Mouse (Mus musculus) ovary, postnatal 14 days (tissue): Measurements from ENCODE around the gene Zdhhc1.
A peak's percentile ranks its signal among the peaks of the same experiment; 100 is the strongest.

Experiments
- DNase-seq: peaks from one replicate; pipeline ENCODE4 v3.0.0; 2022; ENCODE audit warnings: low spot score

Gene Zdhhc1

DNA sequence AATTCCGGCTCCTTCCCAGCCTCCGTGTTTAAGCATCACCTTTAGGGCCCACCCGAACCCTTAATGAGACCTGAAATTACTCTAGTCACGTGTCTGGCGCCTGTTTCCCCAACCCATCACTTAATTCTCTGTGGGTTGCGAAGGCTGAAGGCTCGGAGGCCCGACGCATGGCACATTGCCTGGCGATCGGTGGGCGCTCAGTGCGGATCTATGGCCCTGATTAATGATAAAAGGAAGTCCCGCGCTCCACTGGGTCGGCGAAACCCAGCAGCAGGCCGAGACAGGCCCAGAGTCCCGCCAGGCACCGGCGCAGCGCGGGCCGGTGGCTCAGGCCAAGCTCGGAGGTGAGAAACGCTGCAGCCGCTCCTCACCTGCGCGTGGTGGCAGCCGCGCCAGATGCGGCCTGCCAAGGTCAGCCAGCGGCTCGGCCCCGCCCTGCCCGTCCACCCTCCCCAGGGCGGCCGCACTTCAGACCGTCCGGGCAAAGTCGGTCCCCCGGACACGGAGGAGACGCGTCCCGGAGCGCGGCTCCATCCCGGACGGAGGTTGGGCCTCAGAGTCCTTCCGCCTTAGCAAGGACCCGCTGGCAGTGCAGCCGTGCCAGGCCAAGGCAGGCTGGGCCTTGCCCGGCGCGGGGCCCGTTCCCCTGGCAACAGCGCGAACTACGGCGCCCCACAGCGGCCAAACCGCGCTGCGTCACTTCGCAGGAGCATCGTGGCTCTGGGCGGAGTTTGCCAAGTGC, at the start of gene Zdhhc1:
Gene Zdhhc1, minus strand, starts transcription at position 464 of the 742 bp plus-strand sequence.
- DNase-seq = peak; percentile 88

DNA sequence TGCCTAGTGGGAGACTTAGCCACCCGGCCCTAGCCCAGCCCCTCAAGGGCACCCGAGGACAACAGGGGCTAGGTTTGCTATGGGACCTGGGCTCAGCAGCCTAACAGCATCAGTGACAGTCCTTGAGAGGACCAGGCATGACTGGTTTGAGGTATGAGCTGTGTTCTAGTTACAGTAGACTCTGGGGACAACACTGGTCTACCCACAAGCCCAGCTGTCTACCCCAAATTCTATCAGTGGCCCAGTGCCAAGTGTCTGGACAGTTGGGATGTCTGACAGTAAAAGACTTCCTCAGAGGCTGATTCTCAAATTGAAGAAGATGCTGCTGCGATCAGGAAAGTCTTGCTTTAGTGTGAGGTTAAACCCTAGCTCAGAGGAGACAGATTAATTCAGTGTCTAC, 48.5 kb upstream of the Zdhhc1 start:
- DNase-seq = no peak

DNA sequence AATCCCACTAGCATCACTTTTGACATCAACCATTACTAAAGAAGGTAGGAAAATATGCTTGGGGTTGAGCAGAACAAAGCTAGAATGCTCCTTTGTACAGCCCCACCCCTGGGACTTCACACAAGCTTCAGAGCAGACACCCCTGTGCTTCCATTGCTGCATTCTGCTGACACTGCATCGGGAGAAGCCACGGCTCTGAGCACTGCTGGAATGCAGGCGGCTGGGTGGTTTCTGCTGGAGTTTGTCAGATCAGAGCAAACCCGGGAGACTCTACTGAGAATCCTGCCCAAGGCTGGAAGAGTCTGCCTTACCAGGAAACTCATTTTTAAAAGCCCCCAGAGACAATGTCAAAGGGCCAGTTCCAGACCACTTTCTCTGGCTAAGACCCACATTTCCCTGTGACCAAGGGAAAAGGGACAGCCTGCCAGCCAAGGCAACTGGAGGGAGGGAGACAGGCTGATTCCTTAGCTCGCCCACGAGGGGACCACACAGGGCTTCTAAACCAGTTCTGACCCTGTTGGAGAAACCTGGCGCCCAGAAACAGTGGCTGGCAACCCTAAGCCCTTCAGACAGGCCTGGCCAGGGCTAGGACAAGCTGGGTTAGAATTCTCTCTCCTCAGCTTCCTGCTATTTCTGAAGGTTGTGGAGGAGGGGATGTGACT, 48.0 kb upstream of the Zdhhc1 start:
- no peak for DNase-seq

DNA sequence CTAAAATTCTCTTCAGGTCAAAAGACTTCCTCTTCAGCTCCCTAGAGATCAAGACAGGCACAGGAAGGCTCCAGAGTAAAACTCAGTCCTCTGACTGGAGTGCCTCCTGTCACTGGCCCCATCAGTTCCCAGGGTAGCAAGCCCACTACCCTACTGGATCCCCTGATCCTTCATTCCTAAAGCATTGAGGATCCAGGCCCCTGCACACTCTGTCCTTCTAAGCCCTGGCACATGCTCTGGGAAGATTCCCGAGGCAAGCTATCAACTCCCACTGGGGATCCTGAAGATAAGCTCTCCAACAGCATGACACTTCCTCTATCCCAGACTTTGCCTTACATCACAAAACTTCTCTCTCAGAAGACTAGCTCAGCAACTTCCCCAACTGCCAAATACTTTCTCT, 47.0 kb upstream of the Zdhhc1 start:
- DNase-seq = no peak

DNA sequence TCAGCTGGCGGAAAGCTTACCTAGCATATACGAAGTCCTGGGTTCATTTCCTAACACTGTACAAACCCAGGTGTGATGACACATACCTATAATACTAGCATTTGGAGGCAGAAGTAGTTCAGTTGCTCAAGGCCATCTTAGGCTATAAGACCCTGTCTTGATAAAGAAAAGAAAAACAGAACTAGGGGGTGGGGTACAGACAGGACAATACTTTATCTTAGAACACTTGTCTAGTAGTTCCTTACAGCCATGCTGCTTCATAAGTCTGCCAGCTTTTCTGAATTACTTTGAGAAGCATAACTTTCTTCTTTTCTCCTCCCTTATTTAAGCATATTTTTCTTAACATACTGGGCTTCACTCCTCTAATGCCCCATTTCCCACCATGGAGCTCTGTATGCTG, 46.1 kb upstream of the Zdhhc1 start:
- no peak for DNase-seq

DNA sequence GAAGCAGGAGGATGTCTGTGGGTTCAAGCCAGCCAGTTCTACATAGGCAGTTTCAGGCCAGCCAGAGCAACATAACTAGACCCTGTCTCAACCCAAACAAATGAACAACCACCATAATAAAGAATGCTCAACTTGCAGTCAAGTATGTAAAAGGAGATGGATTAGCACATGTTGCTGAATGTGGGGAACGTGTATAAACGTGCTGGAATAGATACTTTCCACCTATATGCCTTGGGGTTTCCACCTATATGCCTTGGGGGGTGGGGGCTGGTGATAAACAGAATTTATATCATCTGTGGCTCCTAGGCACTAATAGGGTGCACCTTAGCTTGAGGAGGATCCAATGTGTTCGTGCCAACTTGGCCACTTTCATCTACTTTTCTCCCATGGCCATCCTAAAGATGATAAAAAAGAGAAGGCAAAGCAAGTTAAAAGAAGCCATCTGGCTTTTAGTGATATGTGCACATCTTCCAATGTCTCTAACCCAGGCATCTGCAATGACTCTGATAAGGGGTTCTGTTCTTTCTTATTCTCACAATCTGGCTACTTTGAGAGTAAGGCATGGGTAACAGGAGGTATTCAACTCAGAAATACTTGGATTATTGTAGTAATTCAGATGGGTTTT, 45.4 kb upstream of the Zdhhc1 start:
- no peak for DNase-seq

DNA sequence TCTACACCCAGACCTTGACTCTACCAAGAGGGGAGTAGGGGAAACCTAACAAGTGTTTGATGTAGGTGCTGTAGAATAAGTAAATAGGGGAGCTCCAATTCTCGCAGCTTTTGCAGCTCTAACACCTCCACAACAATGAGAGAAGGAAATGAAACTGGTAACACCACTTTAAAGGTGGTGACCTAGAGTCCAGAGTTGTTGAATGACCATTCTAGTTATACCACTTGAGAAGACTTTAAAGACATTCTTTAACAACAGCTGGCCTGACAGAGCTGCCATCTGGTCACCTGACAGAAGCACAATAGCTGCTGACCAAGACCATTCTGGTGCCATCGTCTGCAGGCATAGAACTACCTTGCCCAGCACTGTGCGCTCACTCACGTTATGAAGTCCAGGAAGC, 42.2 kb upstream of the Zdhhc1 start:
- no peak for DNase-seq

DNA sequence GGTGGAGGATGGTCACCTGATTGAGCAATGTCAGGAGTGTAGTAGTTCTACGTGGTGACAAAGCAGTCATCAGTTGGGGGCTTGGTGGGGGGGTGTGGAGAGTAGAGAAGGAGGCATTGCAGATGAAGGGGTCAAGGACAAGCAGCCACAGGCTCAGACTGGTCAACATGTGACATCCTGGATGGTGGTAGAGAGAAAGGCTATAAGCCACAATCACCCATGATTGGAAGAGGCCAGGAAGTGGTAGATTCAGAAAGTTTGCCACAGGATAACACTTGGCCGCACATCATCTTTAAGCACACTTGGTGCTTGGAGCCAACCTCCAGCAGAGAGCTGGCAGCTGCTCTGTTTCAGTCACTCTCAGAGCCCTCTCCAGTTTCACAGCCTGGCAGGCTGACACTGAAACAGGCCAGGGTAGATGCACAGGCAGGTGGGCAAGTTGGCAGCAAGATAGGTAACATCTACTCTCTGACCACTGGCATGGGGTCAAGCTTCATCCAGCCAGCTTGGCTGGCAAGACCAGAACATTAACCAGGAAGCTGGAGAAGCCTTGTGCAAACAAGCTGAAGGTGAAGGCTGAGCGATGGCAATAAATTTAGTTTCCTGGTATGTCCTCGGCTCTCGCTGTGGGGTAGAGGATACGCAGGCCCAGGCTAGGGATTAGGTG, 40.4 kb upstream of the Zdhhc1 start:
- DNase-seq = no peak

DNA sequence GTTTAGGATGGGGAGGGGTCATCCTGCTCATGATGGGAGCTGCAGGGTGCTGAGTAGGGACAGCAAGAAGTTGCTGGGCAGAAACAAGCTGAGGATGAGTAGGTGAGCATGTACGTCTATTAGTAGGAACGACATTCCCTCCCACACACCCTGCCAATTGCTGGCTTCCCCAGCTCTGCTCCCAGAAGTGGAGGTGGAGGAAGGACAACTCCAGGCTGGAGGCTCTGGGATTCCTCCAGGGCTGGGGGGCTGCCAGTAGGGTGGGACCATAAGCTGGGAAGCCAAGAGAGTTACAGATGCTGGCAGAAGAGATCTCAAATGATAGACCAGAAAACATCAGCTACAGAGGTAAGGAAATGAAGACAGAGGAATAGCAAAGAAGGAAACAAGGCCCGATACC, 39.8 kb upstream of the Zdhhc1 start:
- DNase-seq = no peak

DNA sequence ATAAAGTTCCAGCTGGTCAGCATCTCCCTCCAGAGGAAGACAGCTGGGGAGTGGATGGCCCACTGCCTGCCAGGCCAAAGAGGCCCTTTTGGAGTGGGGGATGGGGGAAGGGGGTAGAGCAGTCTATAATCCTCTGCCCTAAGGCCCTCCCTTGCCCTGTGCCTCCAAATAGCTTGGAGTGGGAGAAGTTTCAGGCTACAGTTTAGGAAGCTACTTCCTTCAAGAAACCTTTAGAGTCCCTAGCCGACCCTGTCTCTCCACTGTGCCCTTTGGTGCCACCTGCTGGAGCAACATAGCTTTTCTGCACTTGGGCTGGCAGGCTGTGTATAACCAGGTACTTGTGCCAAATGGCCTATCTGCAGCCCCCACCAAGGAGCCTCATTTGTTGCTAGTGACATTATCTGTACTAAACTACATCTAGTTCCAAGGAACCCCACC, 37.2 kb upstream of the Zdhhc1 start:
- peak; percentile 78 for DNase-seq

DNA sequence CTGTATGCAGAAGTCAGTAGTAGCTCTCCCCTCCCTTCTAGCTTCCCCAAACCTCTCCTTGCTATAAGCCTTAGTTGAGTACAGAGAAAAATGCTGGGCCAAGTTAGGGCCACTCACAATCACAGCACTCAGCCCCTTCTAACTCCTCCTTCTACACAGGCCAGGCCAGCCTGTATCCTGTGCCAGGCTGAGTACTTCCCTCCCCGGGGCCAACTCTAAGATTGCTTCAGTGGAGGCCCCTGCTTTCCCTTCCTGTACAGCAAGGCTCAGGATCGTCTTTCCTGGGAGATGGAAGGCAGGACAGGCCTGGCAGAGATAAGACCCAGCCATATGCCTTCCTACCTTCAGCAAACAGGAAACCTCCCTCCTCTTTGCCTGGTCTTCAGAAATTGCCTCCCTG, 36.7 kb upstream of the Zdhhc1 start:
- DNase-seq = no peak

DNA sequence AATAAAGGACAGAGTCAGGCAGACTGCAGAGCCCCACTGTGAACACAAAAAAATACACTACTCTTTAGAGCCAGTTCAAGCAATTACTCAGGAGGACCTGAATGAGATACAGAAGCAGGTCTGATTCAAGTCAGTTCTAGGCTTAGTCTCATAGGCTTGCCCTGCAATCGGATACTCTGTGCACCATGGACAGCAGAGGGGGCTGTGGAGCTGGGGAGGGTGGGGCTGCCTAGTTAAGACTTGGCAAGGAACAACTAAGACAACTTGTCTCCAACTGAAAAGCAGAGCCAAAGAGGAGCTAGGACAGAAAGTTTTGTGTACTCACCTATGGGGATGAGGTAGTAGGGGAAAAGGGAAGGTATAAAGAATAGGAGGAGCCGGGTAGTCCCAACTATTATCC, 35.1 kb upstream of the Zdhhc1 start:
- peak; percentile 66 for DNase-seq

DNA sequence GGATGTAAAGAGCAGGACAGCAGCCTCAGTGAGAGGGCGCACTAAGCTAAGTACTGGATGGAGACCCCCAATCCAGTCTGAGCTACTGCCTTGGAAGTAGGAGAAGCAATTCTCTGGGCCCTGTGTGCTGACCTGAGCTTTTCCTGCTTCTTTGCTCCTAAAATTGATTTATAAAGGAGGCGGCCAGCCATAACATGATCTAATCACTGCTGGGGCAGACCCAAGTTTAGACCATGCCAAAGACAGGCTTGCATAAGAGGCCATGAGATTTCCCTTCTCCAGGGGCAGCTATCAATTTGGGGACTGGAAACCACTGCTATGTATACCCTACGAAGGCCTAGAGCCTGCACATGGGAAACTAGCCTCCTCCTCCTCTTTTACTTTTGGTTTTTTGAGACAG, 32.6 kb upstream of the Zdhhc1 start:
- DNase-seq = peak; percentile 60

DNA sequence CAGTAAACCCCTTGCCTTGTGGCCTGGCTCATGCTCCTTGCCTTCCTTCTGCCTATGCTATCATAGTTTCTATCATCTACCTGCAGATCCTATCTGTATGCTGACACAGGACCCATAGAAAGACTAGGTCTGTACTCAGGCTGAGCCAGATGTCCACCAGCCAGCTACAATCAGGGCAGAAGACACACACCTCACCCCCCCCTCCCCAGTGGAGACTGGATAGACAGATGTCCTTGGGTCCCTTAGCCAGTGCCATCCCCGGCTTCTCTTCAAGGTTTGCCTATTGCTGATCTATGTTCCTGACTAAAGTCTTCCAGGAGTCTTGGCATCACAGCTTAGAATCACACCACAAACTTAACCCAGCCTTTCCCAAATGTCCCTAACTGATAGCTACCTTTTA, 31.5 kb upstream of the Zdhhc1 start:
- no peak for DNase-seq

DNA sequence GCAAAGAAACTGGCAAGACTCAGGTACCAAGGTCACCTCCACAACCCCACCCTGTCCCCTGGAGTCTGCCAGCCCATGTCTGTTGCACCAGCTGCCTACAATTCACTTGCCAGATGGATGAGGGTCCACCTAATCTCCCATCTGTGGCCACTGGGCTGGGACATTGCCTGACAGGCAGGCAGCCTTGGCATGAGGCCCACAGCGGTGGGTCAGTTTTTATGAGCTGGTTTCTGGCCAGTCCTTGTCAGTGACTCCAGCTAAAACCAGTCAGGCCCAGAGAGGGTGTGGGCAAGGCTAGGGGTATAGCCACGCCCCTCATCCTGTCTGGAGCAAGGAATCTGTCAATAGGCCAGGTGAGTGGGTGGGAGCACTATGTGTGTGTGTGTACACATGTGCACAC, 30.4 kb upstream of the Zdhhc1 start:
- DNase-seq = no peak

DNA sequence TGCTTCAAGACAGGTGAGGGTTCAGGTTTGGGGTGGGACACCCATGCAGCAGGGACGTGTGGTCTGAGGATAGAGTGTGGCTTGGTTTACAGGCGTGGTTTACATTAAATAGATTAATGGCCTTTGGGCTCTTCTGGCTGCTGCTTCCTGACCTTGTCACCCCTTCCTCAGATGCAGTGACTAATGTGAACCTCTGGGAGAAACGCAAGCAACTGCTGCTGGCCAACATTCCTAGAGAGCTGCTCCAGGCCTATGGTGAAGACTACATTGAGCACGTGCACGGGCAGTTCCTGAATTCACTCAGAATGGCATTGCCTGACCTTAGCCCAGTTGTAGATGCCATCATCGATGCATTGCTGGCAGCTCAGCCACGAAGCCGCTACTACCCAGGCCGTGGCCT, 26.2 kb upstream of the Zdhhc1 start:
- no peak for DNase-seq

DNA sequence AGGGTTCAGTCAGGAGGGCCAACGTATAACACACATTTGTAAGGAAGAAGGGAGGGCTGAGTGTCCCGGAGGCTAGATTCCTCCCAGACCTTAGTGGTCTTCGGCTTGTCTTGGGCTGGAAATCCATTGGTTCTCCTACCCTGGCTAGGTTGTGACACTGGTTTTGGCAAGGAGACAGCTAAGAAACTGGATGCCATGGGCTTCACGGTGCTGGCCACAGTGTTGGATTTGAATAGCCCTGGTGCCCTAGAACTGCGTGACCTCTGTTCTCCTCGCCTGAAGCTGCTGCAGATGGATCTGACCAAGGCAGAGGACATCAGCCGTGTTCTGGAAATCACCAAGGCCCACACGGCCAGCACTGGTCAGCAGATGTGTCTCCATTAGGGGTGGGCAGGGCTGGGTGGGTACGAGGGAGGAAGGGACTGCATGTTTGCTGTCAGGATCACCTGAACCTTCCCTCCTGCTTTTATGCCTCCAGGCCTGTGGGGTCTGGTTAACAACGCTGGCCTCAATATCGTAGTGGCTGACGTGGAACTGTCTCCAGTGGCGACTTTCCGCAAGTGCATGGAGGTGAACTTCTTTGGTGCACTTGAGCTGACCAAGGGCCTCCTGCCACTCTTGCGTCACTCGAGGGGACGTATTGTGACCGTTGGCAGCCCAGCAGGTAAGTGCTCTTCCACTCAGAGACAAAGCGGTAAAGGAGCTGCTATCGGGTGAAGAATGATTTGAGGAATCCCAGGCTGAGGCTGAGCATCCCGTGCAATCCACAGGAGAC, 25.5 kb upstream of the Zdhhc1 start:
- DNase-seq = no peak

DNA sequence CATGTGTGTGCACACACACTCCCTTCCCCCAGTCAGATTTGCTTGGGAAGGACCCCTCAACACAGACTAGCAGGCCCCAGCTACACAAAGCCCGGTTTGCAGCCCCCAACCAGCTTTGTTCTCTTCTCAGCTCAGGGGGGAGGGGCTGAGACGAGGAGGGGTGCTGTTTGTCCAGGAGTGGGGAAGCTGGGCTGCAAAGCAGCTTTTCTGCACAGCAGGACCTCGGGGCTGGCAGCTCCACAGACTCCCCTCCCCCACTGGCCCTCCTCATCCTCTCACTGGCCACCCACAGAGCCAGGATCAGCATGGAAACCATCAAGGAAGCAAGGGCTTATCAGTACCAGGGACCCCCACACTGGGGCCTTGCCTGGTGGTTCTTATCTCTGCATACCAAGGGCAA, 24.4 kb upstream of the Zdhhc1 start:
- no peak for DNase-seq

DNA sequence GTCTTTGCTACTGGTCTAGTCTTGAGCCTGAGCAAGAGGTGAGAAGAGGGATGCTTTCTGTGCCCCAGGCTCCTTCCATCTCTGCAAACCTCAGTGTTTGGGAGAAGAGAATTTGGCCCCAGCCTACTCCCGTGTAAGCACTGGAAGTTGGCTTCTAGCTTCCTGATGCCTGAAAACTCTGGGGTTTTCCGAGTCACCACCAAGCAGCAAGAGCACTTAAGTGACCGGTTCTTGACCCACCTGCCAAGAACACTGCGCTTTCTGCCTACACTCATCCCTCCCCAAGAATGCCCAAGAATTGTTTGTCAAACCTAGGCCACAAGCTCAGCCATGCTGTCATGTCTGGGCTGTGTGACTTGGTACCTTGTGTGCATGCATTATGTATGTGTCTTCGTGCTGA, 23.8 kb upstream of the Zdhhc1 start:
- no peak for DNase-seq

DNA sequence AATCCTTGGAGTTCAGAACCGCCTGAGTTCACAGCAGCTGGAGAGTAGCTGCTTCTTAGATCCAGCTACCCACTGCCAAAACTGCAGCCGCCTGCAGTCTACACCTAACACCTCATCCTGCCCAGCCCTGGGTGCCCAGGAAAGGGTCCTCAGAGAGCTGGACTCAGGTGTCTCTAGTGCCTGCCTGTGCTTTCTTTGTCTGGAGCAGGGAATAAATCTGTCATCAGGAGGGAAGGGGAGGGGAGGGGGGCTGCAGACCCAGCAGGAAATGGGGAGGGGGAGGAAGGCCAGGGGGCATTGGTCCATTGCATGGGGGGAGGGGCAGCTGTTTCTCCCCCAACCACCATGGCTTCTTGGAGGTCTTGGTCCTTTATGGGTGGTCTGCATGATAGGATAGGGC, 22.9 kb upstream of the Zdhhc1 start:
- no peak for DNase-seq

DNA sequence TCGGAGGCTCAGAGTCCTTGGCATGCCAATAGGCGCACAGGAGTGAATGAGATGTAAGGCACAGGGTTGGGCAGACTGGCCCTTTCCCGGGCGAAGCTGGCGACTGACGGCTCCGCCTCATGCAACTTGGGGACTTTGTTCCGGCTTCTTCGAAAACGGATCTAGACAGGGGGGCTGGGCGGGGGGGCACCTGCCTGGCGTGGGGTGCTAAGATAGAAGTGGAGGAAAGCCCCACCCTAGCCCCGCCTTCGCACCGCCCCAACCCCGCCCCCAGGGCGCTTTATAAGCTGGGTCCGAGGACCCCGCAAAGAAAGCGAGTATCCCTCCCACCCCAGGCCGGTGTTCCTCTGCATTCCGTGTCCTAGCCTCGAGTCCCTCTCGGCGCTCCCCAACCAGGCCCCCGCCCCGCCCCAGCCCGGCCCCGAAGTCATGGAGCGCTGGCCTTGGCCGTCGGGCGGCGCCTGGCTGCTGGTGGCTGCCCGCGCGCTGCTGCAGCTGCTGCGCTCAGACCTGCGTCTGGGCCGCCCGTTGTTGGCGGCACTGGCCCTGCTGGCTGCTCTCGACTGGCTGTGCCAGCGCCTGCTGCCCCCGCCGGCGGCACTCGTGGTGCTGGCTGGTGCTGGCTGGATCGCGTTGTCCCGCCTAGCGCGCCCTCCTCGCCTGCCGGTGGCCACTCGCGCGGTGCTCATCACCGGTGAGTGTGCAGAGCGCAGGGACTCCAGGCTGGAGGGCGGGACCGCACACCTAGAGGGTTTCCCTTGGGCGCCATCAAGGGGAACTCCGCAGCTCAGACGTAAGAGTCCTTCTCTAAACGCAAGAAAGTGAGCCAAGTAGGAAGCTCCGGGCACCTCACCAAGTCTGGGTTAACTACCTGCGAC, 22.0 kb upstream of the Zdhhc1 start, which contains the start of gene Hsd11b2:
Gene Hsd11b2, plus strand, starts transcription at position 320 of the 878 bp plus-strand sequence.
- DNase-seq = no peak
